Mouse (Mus musculus) layer of hippocampus, adult 11-12 months (tissue): Measurements from ENCODE around the gene Ext2.

ENCODE experiments used
- DNase-seq: peaks from one replicate; pipeline ENCODE4 v3.0.0; 2022; ENCODE audit warnings: low spot score

Ext2 gene

DNA sequence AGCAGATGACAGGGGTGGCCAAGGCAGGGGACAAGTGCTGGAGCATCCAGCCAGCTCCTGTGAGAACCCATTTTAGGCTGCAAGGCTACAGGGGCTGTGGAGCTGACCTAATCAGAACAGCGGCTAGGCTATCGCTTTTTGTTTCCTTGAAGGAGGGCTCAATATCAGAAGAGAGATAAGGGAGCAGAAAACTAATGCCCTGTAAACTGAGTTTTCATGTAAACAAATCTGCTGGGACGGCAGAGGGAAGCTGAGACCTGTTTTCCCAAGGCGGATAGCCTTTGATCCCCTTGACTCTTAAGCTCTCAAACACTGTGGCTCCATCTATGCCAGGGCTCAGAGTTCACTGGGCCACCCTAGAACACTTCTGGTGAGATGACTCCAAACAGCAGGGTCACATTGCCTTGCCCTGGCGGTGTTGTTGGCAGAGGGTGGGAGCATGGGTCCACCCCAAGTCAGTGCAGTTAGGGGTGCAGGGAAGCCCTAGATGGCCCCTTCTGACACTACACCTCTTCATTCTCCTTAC, 83.3 kb downstream of the Ext2 start:
- DNase-seq = no peak

DNA sequence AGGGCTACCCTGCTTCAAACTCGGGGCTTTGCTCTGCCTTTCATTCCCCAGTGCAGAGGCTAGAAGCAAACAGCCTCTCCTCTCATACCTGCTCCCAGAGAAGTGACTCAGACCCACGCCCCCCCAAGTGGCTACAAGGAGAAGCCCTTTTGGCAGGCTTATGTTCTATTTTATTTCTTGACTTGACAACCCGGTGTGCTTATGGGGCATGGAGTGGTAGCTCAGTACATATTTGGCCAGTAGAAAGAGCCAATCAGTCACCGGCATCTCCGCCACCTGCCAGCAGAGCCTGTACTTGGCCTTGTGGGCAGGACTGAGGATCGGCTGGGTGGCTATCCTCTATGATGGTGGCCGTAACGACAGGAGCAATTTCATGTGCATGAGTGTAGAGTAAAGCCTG, 85.2 kb downstream of the Ext2 start:
- no peak for DNase-seq

DNA sequence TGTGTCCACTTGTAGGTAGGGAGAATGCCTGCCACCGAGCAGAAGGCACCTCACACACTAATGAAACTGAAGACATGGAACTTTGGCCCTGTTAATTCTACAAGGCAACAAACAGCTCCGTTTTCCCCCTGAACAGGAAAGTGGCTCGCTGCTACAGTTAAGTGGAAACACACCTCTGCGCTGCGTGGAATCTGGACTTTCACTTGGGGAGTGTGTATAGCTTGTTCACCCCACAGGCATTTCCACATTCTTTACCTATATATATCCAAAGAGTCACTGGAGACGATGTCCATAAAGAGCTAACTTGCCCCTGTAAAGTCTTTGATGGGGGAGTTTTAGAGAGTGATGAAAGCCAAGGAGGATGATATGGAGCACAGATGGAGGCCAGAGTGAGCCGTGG, 89.7 kb downstream of the Ext2 start:
- DNase-seq = no peak

DNA sequence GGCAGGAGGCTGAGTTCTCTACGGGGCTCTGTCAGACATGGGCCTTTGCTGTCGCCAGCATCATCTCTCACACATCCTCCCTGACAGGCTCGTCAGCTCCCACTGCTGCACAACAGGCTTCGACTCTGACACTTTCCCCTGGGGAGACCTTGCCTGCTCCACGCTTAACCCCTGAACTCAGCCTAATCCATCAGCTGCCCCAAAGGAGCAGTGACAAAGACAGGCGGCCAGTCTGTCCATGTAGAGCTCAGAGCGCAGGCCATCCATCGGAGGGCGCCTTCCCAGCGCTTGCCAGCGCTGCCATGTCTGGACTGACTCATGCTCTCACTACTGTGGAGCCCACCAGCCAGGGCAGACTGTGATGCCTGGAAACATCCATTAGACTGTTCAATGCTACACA, 92.8 kb downstream of the Ext2 start:
- no peak for DNase-seq

DNA sequence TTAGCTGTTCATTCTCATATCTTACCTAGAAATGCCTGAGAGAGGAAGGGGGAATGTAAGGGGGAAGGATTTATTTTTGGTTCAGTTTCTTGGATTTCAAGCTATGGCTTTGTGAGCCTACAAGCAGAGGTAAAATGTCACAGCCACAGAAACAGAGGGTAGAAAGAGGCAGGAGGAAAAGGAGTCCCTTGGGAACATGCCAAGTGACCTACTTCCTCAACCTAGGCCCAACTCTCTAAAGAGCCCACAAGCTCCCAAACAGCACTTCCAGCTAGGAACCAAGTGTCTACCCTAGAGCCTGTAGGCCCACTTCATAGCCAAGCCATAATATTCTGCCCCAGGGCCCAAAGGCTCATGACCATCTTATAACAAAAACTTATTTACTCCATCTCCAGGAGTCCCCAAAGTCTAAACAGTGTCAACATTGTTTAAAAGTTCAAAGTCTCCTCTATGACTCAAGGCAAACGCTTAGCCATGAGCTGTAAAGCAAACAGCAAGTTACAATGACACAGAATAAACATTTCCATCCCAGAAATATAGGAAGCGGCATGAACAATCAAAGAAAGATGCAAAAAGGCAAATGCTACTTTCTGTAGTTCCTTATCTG, 99.1 kb downstream of the Ext2 start:
- DNase-seq = no peak

DNA sequence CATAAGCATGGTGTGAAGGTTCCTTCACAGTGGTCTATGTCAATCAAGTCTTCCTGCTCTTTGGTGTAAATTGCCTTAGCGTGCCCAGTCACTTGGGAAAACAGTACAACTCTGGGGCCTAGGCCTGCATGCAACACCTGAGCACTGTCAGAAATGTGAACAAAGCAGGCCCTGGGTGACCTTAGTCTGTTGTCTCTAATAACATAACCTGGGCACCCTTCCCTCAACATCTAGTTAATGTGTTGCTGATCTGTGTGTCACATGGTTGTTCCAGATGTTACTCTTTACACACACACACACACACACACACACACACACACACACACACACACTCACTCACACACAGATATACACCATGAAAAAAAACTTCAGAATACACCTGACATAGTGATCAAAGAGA, 101.4 kb downstream of the Ext2 start:
- DNase-seq = no peak

DNA sequence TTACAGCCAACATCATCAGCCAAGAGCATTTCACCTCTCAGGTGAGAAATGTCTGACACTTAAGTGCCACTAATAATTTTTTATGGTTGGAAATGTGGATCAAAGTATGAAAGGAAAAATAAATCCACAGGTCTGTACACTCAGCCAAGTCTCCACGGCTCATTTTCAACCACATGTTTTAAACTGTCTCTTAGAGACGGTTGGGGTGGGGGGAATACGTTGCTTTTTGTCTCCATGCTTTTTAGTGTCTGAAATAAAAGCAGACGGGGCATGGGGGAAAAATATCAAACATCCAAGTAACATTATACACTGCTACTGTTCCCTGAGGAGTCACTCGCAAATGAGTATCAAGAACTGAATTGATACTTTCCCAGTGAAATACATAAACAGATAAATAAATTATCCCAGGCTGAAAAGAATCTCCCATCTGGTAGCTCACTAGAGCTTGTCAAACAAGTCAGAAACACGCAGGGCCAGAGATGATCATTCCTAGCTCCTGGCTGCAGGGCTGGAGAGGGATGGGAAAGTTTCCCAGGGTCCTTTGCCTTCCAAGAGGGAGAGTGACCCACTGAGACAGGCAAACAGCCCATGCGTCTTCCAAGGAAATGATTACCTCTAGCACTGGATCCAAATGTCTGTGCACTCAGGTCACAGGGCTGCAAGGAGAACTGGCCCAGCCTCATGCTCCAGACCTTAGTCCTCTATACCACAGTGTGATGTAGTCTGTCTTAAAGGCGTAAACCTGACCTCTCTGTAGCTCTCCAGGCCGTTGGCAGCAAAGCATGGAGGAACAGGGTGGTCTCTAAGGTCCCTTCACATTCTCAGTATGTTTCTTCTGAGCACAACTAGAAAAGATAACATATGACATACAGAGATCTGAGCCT, 102.3 kb downstream of the Ext2 start:
- no peak for DNase-seq

DNA sequence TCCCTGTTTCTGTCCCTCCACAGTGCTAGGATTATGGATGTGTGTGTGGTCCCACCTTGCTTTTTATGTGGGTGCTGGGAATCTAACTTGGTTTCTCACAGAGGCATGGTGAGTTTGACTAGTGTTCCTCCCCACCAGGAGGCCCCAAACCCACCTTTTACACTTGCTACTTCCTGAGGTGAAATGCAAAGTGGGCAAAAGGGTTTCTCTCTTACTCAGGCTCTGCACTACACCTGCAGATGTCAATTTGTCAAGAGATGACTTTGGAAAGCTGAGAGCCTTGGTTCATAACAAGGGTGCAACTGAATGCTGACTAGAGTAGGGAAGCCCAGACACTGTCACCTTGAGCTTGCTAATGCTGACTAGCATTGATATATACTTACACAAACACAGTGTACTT, 109.1 kb downstream of the Ext2 start:
- no peak for DNase-seq

DNA sequence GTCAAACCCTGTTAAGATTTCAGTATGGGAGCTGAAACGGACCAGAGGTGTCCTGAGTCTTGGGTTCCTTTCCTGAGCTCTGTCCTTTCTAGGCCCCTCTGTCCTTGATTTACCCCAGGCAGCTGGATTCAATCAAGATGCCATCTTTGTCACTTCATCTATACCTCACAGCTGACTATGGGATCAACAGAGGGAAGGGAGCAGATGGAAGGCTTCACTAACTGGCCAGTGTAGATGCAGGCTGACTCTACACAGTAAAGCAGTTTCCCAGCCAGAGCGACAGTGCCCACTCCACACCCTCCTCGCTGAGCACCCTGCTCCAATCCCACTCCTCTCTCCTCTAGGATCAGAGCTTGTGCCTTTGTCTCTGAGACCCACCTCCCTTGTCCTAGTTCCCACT, 110.9 kb downstream of the Ext2 start:
- DNase-seq = no peak

DNA sequence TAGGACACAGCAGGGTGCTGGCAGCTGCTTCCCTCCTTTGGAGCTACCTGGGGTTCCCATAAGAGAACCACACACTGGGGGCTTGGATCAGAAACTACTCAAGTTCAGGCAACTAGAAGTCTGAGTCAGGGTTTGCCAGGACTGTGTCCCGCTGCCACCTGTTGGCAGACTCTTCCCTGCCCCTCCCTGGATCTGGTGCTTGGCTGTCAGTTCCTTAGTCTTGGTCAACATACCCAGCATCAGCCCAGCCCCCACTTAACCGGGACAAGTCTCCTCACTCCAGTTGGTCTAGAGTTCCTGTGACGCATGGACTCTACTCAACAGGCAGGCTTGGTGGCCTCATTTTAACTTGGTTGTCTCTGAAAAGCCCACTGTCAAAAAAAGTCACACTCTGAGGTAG, 112.7 kb downstream of the Ext2 start:
- DNase-seq = no peak

DNA sequence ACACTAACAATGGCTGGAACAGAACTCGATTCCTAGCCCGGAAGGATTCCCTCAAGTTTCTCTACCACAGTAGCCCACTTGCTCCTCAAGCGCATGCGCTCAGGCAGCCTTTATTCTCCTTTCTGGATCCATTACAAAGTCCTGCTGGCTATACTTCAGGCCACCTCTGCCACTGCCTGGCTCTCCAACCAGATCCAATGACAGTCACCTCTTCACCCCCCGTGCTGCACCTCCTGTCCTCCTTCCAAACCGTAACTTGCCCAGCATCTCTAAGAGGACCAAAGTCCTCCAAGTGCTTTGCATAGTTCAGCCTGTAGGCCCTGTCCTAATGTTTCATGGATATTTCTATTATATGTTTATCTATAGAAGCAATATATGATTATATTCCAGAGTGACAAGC, 113.1 kb downstream of the Ext2 start:
- no peak for DNase-seq

DNA sequence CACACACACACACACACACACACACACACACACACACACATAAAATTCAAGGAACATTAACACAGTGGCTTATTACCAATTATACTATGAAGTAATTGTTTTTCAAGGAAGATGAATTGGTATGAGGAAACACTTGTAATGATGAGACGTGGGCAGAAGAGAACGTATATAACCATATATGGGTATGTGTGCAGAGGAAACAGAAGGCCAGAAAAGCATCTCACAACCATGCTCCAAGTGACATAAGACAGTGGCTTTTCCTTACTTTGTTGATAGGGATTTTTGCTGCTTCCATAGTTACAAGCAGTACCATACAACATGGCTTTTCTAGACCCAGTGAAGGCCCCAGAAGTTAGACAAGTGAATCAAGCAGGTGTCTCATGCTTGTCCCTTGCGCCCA, 115.5 kb downstream of the Ext2 start:
- no peak for DNase-seq

DNA sequence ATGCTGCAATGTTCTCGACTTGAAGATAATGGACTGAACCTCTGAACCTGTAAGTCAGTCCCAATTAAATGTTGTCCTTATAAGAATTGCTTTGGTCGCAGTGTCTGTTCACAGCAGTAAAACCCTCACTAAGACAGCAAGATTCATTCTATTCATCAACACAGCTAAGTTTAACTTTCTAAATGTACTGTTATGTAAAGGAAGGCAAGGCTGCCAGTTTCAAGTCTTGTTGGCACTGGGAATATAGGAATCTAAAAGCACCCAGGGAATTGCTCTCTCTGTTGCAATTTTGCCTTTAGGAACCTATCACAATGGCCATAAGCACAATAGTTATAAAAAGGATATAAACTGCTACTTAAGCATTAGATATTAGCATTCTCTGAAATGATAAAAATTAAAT, 116.0 kb downstream of the Ext2 start:
- no peak for DNase-seq

DNA sequence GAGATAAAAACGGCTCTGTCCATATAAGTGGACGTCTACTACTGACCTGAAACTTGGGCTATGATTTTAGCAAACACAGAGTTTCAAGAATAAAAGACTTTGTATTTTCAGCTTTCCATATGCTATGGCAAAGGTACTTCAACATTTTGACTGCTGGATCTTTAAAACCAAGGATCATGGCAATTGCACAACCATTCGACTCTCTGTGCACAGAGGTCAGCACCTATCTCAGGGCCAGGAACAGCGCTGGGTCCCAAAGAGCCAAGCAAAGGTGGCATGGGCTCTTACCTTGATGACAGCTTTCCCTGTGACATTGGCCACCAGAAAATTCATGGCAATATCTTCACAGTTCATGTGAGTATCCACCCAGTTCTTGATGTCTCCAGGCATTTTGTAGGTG, 118.2 kb downstream of the Ext2 start:
- no peak for DNase-seq

DNA sequence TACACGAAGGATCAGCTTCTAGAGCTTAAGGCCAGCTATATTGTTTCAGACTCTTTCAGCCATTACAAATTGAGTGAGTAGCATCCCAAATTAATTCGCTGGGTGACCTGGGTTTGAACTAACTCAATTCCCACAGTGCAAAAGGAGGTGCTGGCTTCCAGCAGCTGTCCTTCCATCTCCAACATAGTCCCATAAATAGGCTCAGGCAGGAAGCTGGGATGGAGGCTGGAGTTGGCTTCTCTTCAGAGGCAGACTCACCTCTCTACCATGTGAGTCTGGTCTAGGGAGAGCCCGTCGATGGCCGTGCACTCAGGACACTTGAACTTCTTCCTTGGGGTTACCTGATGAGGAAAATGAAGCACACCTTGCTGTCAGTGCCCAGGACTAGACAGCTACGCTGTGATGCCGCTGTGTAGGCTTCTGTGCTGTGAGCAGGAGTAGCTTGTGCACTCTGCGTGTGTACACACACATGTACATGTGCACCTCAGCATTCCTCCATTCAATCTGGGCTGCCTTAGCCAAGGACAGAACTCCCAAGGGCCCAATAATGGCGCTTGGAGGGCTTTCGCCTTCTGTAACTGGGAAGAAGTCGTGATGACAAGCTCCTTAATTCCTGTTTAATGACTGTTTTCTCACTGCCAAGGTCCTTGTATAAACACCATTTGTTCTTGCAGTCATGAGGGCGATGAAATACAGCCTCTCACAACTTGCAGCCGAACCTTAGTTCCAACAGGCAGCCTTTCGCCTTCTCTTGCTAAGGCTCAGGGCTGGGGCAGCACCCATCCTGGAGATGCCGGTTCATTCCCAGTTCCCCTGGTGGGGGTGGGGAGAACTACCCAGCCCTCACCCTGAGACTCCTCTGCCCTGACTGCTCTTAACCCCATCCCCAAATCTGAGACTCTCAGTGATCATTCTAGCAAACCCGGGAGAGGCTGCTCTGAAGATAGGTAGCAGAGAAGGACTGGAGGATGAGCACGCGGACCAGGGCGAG, 119.1 kb downstream of the Ext2 start:
- no peak for DNase-seq

DNA sequence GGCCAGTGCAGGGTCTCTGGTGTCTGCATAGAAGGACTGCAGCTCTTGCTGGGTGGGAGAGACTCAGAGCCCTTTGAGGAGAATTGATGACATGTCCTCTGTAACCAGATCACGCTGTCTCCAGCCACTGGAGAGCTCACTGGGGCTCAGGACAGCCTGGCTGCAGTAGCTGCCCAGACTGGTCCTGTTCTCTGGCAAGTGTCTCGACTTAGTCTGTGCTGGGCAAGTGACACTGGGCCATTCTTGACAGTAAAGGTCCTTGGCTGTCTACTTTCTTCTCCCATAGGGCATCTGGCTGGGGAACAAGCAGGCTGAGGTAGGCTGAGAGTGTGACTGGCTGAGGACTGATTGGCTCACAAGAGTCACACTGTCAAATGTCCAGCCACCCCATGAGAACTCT, 123.0 kb downstream of the Ext2 start:
- no peak for DNase-seq

DNA sequence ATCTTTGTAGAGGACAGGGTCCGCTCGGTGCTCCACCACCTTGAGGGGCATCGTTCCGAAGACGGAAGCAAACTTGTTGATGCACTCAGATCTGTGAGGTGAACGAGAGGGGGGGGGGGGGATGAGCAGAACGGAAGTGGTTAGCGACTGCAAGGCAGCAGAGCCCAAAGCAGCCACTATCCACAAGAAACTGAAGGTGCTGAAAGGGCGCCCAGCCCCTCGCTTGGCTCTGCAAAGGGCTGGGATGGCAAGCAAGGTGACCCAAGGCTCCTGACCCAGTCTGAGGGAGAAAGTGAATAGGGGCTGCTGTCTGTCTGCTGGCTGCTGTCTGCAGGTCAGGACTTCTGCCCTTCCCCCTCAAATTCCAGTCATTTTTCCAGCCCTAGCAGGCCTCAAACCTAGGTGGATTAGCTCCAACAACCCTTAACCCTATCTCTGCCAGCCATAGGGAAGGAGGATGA, 126.2 kb downstream of the Ext2 start:
- no peak for DNase-seq

DNA sequence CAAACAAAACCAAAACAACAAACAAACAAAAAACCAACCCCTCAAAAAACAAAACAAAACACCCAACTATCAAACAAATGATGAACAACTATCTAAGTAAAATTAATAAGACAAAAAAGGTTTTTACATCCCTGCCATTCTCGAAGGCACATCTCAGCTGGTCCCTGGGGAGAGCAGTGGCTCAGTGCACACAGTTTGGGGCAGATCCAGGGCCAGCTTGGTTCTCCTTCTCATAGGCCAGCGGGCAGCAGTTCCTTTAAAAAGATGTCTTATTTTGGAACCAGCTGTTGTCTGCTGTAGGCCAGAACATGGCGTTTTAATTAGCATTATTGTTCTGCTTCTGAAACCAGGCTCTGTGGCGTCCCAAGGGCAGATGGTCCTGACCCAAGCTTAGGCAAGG, 129.3 kb downstream of the Ext2 start:
- DNase-seq = no peak

DNA sequence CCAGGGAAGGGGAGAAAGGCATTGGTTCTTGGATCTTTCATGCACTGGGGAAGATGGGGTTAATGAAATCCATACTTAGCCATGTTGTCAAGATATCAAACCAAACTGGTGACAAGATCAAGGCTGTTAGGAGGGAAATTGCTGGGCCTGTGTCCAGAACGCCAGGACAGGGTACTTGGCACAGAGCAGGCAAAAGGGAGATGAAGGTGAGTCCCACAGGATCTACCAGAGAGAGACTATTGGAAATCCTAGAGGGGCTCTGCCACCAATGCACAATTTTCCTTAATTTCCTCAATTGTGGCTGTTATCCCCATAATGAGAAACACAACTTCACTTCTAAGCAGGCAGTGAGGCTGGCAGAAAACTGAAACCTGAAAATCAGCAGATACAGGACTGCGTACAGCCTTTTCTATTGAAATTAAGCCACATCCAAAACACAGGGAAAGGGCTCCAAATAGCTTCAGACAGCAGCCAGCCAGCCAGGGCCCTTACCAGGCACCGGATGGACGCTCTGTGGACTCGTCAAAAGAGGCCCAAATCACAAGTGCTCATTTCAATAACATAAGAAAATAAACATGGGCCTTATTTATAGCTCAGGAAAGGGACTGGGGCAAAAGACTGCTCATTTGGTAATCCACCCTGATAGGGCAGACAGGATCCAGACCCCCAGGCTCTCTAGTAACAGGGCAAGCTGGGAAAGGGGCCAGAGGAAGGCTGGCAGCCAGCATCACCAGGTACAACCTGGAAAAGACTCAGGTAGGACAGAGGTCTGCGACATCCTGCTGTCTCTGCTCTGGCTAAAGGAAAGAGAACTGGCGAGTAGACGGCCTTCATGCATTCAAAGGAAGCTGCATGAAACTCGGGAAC, 132.1 kb downstream of the Ext2 start:
- no peak for DNase-seq

DNA sequence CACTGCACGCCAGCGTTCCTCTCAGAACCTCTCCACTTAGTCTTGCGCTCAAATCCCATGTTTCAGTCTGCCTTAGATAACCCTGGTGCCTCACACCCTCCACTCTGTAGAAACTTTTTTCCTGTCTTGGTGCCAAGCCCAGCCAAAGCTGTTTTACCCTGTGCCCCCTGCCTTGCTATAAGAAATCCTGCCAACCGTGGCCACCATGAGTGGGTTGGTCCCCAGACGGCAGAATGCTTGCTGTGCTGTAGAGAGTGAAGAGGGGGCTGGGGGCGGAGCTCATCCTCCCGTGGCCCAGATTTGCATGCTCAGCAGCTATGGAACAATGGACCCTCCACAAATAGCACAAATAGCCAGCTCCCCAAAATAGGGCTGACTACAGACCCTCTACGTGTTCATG, 138.7 kb downstream of the Ext2 start:
- DNase-seq = no peak

DNA sequence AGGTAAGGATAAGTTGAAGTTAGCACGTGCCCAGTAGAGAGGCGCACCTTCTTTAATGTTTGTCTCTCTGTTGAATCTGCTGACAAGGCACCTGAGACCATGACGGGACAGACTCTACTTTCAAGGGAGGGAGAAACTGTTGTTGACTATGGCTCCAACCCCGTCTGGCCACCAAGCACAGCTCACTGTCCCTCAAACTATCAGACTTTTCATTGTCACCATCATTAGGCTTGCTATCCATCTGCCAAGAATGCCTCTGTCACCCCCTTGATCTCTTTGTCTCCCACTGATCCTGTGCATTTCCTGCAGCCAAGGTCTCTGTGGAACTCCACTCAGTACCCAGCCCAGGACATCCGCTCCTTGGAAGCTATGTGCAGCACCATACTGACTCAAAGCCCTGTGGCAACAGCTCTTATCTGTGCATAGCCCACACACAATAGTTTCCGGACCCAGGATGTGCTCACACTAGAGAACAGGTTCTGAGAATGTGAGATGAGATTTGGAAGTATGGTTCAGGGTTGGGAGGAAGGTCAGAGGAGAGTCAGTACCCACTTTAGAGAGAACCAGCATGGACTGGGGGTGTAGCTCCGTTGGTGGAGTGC, 139.7 kb downstream of the Ext2 start:
- no peak for DNase-seq
